Mouse (Mus musculus) macrophage (primary cell): ENCODE measurements around the gene Crnkl1. TPM values are rescaled to one million over a fixed set of nuclear protein-coding genes. Genes with fewer than 3 reads are reported as not detected.

ENCODE experiments used
- H3K27ac ChIP-seq: fragments of 350-480 bp; formaldehyde crosslinking; 2 replicates; pipeline ENCODE4 v1.9.0; 2021
- H3K36me3 ChIP-seq: fragments of 350-480 bp; formaldehyde crosslinking; 2 replicates; pipeline ENCODE4 v1.9.0; 2021; ENCODE audit errors: inconsistent target
- H3K4me3 ChIP-seq: fragments of 350-480 bp; formaldehyde crosslinking; 2 replicates; pipeline ENCODE4 v1.9.0; 2021; ENCODE audit errors: inconsistent target
- H3K79me2 ChIP-seq: fragments of 350-480 bp; formaldehyde crosslinking; 2 replicates; pipeline ENCODE4 v1.9.0; 2021; ENCODE audit errors: inconsistent target
- WGBS: methylation state at CpG from one replicate; pipeline ENCODE4 v1.1.7; 2026; ENCODE audit warnings: inconsistent platforms; ENCODE audit not compliant: missing documents; 5-methylcytosine and 5-hydroxymethylcytosine counted together
- polyA plus RNA-seq: library from polyadenylated mRNA; stranded (reverse); fragments of 250-400 nt; gene quantifications from 3 replicates; pipeline ENCODE4 v1.2.4, GENCODE M21; 2018; ENCODE audit warnings: inconsistent platforms
- total RNA-seq, 78 experiments: library from RNA; depleted of rRNA; stranded (reverse); fragments of 250-400 nt; gene quantifications; 1 replicate in 9 of 78; 2 replicates in 24 of 78; 3 replicates in 43 of 78; 4 replicates in 2 of 78; pipeline ENCODE4 v1.2.4; 2018; ENCODE audit warnings: inconsistent platforms in 56 of 78

Crnkl1 gene
- 10 to 100 TPM; 19.3 to 58.5 (median 39.1) TPM for total RNA-seq (2018; cell fraction: chromatin; rRNA removed)
- 10 to 100 TPM; 15.9 to 25.2 (median 19.1) TPM for total RNA-seq (2018; cell fraction: cytosol; rRNA removed)
- 10 to 100 TPM; 18.4 to 42.8 (median 24.8) TPM for total RNA-seq (2018; cell fraction: nucleus; rRNA removed)
- 19.4 to 21.5 TPM (median 19.6 TPM) in 3 replicates for polyA plus RNA-seq

DNA sequence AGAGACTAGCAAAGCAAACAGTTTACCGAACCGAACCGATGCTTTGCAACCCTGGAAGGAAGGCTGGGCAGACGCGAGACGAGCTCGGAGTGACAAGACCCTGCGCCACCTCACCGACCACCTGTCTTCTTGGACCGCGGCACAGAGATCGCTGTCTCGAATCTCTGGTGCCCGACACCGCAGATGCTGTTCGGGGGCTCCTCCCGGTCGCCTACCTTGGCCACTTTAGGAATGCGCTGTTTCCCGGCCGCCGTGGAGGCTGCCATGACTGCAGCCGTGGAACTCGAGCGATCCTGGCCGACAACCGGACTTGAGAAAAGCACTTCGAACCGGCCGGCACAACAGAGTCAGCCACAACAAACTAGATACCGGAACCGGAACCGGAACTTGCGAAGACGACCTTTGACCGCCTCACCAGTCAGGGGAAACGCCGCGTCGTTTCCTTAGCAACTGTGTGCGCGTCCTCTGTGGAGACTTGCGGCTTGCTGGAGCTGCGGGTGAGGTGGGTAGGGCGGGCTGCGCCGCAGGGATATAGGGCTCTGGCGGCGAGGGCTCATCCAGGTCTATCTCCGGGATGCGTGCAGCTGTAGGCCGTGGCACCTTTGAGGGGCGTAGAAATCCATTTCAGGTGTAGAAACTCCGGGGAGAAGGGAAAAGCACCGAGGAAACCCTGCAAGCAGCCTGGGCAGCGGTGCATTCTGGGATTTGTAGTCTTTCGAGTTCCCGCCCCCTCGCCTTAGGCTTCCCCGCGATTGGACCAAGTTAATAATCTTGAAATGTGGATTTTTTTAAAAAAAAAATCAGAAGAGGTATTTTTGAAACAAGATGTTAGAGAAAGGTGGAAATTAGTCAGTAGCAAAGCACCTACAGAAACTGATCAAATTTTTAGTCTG lies at the start of gene Crnkl1, which contains the start of gene Cfap61:
Gene Crnkl1 (minus strand): TSS at position 676 of the 893 bp plus-strand sequence.
Gene Cfap61 (plus strand): TSS at position 446 of the 893 bp plus-strand sequence.
- peaks cover 19% of the 10 kb centered on the region for H3K79me2 ChIP-seq
- 0 out of 2 replicates have a peak within 1 kb of the TSS, but pooled peaks have one; percentile 13 for H3K27ac ChIP-seq
- peak within 1 kb of the TSS; percentile 90 for H3K4me3 ChIP-seq
- under 1% methylated on average over 56 of the region's 61 CpGs for WGBS
- peaks cover 31% of the 10 kb centered on the region; the same call in 1 of the 2 replicates for H3K36me3 ChIP-seq

DNA sequence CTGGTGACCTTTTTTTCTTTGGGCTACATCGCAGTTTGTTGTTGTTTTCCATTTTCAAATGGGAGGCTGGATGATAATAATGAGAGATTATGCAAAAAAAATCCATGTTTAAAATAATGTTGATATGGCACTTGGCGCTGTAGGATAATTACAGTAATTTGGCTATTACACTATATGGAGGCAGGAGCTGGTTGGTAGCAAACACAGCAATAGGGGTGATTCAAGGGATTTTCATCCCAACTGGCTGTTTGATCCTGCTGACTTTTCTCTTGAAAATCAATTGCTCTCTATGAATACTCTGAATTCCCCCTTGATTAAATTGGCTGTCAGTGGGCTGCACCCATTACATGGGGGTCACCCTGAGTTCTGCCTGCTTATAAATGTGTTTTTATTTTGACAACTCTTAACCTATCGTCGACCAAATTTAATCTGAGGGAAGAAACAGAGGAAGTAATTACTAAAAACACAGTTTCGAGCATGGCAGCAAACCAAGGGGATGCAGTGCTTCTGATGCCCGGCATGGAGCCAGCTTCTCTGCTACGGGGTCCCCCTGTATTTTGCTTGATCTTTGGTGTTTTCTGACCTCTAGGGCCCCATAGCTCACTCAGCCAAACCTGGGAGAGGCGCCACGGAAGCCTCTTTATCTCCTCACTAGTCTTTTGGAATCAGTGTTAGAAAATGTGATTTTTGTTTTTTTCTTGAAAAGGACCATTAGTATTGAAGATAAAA lies 47.7 kb upstream of the Crnkl1 start:
- Histone ChIP-seq H3K36me3 (no peaks in the 10 kb centered on the region), H3K27ac (no peak overlapping the region), H3K4me3 (no peak overlapping the region), H3K79me2 (no peaks in the 10 kb centered on the region)
- WGBS, result 88% methylated on average over 9 of the region's 9 CpGs

DNA sequence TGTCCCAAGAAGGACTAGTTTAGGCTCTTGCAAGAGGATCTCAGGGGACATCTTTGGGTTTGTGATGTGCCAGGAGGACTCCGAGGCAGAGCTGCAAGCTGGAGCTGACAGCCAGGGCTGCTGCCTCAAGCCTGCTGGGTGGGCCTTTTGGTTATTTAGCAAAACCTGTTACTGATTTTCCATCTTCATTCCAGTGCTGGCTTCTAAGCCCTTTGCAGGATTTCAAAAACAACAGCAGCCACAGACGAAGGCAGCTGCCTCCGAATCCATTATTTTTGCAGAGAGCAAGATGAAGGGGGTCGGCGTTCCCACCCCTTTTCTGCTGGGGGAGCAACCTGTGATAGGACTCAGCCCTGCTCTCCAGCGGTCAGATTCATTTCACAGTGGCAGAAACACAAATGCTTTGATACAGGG lies 46.9 kb upstream of the Crnkl1 start:
- H3K4me3 ChIP-seq, result no peak overlapping the region
- H3K79me2 ChIP-seq, result no peaks in the 10 kb centered on the region
- no peaks in the 10 kb centered on the region for H3K36me3 ChIP-seq
- H3K27ac ChIP-seq, result no peak overlapping the region
- 92% methylated on average over 6 of the region's 6 CpGs for WGBS

DNA sequence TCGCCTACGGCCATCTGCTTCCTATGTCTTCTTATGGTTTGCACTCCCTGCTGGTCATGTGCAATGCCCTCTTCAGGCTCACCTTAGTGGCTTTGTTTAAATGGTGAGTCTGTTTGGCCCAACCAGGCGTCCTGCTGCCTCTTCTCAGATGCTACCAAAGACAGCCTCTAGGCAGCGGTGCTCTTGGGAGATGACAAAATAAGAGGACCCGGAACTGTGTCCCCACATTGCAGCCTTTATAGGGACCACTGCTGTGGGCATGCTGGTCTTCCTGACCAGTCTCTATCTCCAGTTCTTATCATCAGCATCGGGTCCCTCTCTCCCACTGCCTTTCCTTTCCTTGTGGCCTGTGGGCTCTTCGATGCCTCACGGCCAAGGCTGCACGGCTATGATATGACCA lies 46.1 kb upstream of the Crnkl1 start:
- 83% methylated on average over 9 of the region's 9 CpGs for WGBS
- Histone ChIP-seq H3K36me3 (no peaks in the 10 kb centered on the region), H3K79me2 (no peaks in the 10 kb centered on the region), H3K27ac (no peak overlapping the region), H3K4me3 (no peak overlapping the region)

DNA sequence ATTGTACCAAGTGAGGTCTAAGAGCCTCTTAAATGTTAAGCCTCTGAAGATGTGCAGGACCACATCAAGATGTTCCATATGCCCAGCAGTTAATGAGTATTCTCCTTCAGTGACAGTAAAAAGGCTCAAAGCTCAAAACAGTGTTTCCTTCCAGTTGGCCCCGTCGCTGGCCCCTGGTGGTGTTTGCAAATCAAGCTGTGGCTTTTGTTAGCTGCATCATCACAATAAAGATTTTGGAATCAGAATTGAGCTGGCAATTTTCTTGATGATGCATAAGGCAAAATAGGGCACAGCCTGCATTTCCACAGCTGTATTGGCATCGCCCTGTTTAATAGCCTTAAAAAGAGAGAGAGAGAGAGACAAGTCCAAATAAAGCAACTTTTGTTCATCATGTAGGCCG lies 44.8 kb upstream of the Crnkl1 start:
- no peak overlapping the region for H3K27ac ChIP-seq
- no peaks in the 10 kb centered on the region for H3K36me3 ChIP-seq
- H3K4me3 ChIP-seq, result no peak overlapping the region
- WGBS, result 93% methylated on average over 4 of the region's 4 CpGs
- no peaks in the 10 kb centered on the region for H3K79me2 ChIP-seq

DNA sequence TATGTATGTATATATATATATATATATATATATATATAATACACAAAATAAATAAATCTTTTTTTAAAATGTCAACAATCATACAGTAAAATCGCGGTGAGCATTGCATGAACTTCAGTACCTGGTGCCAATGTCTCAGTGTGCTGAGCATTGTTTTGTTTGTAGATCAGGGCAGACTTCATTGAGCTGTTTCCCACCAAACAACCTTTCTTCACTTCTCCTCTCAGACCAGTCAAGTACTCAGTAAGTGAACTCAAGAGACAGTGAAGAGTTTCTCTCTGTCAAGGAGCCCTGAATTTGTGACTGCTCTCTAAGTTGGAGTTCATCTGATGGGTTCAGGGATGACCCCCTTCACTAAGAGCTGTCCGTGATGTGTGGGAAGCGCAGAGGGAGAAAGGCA lies 37.8 kb upstream of the Crnkl1 start:
- 97% methylated on average over 3 of the region's 4 CpGs for WGBS
- no peaks in the 10 kb centered on the region for H3K36me3 ChIP-seq
- H3K4me3 ChIP-seq, result no peak overlapping the region
- H3K27ac ChIP-seq, result no peak overlapping the region
- H3K79me2 ChIP-seq, result no peaks in the 10 kb centered on the region

DNA sequence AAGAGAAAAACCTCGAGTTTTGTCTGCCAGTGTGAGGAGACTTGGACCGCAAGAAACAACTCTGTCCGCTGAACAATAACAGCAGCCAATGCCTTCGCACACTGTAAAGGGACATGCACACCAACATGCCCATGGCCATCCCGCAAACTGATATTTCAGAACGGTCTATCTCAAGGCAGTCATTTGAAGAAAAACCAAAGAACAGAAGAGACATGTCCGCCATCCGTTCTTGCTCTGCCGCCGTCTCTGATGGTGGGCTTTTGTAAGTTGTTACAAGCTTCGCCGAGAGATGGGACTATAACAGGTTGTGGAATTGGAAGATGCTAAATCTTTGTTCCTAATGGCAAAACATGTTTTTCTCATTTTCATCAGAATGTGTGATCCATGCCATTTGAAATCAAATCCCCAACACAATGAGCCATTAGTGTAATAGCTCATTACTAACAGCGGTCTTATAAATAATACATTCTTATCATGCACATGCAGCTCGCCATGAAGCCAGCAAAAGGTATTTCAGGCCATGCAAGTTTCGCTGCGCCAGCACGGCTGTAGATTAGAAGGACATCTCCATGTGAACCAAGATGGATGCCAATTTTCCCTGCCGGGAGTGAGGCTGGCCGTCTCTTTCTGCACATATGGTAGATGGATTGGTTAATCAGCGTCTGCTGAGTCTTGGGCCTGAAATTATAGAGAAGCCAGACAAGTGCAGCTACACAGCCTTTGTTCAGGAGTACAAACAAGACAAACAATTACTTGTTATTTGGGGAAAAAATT lies 36.6 kb upstream of the Crnkl1 start:
- WGBS, result 92% methylated on average over 20 of the region's 20 CpGs
- no peak overlapping the region for H3K27ac ChIP-seq
- no peak overlapping the region for H3K4me3 ChIP-seq
- no peaks in the 10 kb centered on the region for H3K36me3 ChIP-seq
- no peaks in the 10 kb centered on the region for H3K79me2 ChIP-seq

DNA sequence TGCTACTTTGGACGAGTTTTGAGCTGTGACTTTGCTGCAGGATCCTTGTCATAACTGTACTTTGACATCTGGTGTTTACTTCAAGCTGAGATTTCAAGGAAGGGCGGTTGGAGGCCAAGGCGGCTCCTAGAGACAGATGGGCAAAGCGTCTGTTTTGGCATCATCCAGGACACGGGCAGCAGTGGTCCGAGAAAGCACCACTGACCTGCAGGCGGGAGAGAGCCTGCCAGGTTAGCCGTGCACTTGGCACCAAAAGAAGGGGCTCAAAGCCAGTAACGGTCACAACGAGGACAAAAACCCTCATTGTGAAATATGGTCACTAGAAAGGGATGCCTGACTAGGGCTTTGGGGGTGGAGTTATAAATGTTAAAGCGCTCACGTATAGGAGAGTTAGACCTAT lies 35.9 kb upstream of the Crnkl1 start:
- Histone ChIP-seq H3K27ac (no peak overlapping the region), H3K79me2 (no peaks in the 10 kb centered on the region), H3K4me3 (no peak overlapping the region), H3K36me3 (no peaks in the 10 kb centered on the region)
- 92% methylated on average over 12 of the region's 12 CpGs for WGBS

DNA sequence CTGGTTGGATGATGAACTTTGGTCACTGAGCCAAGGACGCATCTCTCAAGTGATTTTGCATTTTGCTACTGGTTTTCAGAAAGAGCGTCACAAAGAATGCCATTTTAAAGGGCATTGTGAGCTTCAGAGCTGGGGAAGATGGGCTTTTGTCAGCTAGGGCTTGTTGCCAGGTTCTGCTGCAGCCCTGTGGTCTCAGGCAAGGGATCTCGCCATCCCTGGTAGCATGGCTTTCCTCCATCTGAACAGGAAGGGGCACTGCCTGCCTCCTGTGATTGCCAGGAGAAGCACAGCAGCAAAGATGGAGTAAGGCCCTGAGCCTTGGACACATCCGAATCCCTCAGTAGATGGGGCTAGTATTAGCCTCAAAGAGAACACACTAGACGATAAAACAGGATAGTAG lies 27.0 kb upstream of the Crnkl1 start:
- no peak overlapping the region for H3K27ac ChIP-seq
- H3K36me3 ChIP-seq, result no peaks in the 10 kb centered on the region
- H3K4me3 ChIP-seq, result no peak overlapping the region
- 91% methylated on average over 5 of the region's 5 CpGs for WGBS
- no peaks in the 10 kb centered on the region for H3K79me2 ChIP-seq

DNA sequence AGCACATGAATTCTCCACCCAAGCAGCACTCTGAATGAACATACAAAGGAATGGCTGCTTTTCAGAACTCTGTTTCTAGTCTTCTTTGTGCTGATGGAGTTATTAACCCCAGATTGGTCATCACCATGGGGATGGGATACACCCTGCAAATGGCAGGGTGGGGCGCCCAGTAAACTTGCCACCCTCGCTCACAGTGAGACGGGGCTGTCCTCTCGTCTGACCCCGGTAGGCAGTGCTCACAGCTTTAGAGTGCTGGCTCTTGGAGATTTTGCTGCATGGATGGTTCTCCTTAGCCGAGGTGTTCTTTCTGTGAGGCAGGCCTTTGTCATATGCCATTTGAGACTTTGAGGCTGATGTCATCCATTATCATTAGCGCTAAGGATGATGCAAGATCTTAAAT lies 23.7 kb upstream of the Crnkl1 start:
- no peaks in the 10 kb centered on the region for H3K79me2 ChIP-seq
- H3K36me3 ChIP-seq, result no peaks in the 10 kb centered on the region
- H3K27ac ChIP-seq, result no peak overlapping the region
- 91% methylated on average over 7 of the region's 7 CpGs for WGBS
- H3K4me3 ChIP-seq, result no peak overlapping the region

DNA sequence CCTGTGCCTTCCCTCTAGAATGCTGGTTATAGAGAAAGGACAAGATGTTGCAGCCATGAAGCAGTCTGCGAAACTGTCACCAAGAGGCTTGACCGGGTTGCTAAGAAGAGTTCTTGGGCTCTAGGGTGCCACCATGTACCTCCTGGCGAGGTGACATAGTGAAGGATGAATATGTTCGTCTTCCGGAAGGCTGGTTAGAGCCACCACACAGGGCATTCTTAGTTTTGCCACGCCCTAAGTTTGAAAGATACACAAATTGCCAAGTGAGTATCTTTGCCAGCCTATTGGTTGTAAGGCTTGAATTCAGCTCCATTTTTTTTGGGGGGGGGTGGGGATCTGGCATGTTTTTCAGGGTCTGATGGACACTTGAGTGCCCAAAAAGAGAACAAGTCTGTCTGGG lies 23.3 kb upstream of the Crnkl1 start:
- no peaks in the 10 kb centered on the region for H3K36me3 ChIP-seq
- H3K27ac ChIP-seq, result no peak overlapping the region
- whole genome bisulfite sequencing, result 94% methylated on average over 6 of the region's 6 CpGs

DNA sequence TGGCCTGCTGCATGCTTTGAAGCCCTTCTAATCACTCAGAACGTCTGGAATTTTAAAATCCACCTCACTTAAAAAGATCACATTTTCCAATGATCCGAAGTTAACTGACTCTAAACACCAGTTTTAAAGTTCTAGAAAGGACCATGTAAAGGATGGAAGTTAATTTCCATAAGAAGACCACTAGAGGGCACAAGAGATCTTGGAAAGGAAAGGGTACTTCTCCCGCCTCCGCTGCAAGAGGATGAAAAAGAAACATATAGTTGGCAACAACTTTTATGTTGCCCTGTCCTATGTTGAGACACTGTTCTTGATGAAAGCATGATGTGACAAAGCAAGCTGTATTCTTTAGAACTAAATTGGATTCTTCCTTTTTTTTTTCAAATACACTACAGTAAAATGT lies 22.6 kb upstream of the Crnkl1 start:
- no peak overlapping the region for H3K27ac ChIP-seq
- WGBS, result 13% methylated on average over 4 of the region's 4 CpGs
- no peak overlapping the region for H3K4me3 ChIP-seq
- no peaks in the 10 kb centered on the region for H3K36me3 ChIP-seq
- no peaks in the 10 kb centered on the region for H3K79me2 ChIP-seq

More for the DNA sequence above, 23.3 kb upstream of the Crnkl1 start:
- H3K79me2 ChIP-seq, result no peaks in the 10 kb centered on the region
- H3K4me3 ChIP-seq, result no peak overlapping the region

DNA sequence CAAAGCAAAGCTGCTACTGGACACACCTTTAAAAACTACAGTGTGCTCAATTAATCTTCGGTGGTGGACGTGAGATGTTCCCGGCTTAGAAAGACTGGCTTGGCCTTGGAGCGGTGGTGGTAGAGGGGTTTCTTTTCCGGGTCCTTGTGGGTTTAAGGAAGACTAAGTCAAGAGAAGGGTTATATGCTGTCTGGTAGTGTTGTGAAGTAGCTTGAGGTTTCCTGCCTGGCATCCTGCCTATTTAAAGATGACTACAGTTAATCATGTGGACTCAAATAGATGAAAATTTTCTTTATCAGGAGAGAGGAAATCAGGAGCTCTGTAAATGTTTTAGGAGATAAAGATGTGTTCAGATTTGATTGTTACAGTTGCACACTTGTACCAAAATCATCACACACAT lies 21.5 kb upstream of the Crnkl1 start:
- Histone ChIP-seq H3K79me2 (no peaks in the 10 kb centered on the region), H3K36me3 (no peaks in the 10 kb centered on the region), H3K4me3 (no peak overlapping the region), H3K27ac (no peak overlapping the region)
- 5% methylated on average over 5 of the region's 5 CpGs for WGBS

DNA sequence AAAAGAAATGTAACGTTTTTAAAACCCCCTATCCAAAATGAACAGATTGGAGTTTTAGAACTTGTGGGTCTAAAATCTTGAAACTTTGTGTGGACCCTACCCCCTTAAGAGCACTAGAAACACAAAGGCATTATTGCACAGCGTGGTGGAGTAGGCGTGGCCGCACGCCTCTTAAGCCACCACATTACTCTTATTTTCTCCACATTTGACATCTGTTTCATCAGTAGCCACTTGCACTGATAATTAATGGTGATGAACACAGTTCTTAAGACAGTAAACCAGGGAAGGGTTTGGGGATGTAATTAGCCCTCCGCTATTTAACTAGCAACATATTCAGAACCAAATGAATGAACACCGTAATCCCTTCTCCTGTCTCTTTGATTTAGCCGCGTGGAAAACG lies 21.0 kb upstream of the Crnkl1 start:
- 54% methylated on average over 10 of the region's 10 CpGs for WGBS
- Histone ChIP-seq H3K27ac (no peak overlapping the region), H3K4me3 (no peak overlapping the region), H3K36me3 (no peaks in the 10 kb centered on the region), H3K79me2 (no peaks in the 10 kb centered on the region)
